Mouse (Mus musculus) midbrain, embryonic 12.5 days (tissue): Measurements from ENCODE around the gene Cutal. TPM values are rescaled to one million over a fixed set of nuclear protein-coding genes. Genes with fewer than 3 reads are reported as not detected.
A peak's percentile ranks its signal among the peaks of the same experiment; 100 is the strongest.
"Not testable (repeated sequence)": the region's sequence is repeated elsewhere in the genome, so short reads cannot be mapped to it uniquely, and the experiment has no call there.

Source experiments
- ATAC-seq: fragments of 200-750 bp; cut with Nextera tagmentation; 2 replicates; pipeline ENCODE4 v1.8.0; 2017; ENCODE audit warnings: low read depth, moderate TSS enrichment, moderate library complexity; ENCODE audit not compliant: low FRiP score
- H3K27ac ChIP-seq: fragments of 300-500 bp; sonication (generic); replicated peaks from 2 replicates; pipeline ENCODE4 v1.5.1; 2016; ENCODE audit warnings: mild to moderate bottlenecking
- H3K27me3 ChIP-seq: fragments of 300-500 bp; sonication (generic); 2 replicates; pipeline ENCODE4 v1.6.1; 2016; ENCODE audit warnings: mild to moderate bottlenecking
- H3K36me3 ChIP-seq: fragments of 300-500 bp; sonication (generic); 2 replicates; pipeline ENCODE4 v1.6.1; 2016
- H3K4me1 ChIP-seq: fragments of 300-500 bp; sonication (generic); 2 replicates; pipeline ENCODE4 v1.6.1; 2016
- H3K4me2 ChIP-seq: fragments of 300-500 bp; sonication (generic); replicated peaks from 2 replicates; pipeline ENCODE4 v1.6.1; 2016; ENCODE audit warnings: mild to moderate bottlenecking, moderate library complexity
- H3K4me3 ChIP-seq: fragments of 300-500 bp; sonication (generic); 2 replicates; pipeline ENCODE4 v1.5.1; 2016; ENCODE audit warnings: mild to moderate bottlenecking
- H3K9ac ChIP-seq: fragments of 300-500 bp; sonication (generic); replicated peaks from 2 replicates; pipeline ENCODE4 v1.6.1; 2016; ENCODE audit warnings: mild to moderate bottlenecking, moderate library complexity
- H3K9me3 ChIP-seq: fragments of 300-500 bp; sonication (generic); 2 replicates; pipeline ENCODE4 v1.6.1; 2016; ENCODE audit warnings: mild to moderate bottlenecking
- WGBS: fragments of 180-500 bp; shearing (Covaris S2); methylation state at CpG from one replicate; pipeline ENCODE4 v1.1.7; 2016; 5-methylcytosine and 5-hydroxymethylcytosine counted together
- polyA plus RNA-seq: library from polyadenylated mRNA; unstranded; fragments of >200 nt; fragmentation: Nextera tagmentation; extraction: Ambion mirVana; gene quantifications from 2 replicates; pipeline ENCODE4 v1.2.1, GENCODE M21; 2016

Gene Cutal
- 0.28 TPM in 1 of 2 replicates, not detected in the other for polyA plus RNA-seq

- Histone ChIP-seq H3K27ac (no peak within 1 kb of the TSS), H3K9me3 (no peaks in the 10 kb centered on the region), H3K4me3 (no peak within 1 kb of the TSS), H3K4me1 (peaks cover 13% of the 10 kb centered on the region), H3K27me3 (peaks cover 43% of the 10 kb centered on the region), H3K9ac (peak within 1 kb of the TSS; percentile 20; the same call in 1 of the 2 replicates), H3K36me3 (no peaks in the 10 kb centered on the region), H3K4me2 (peak within 1 kb of the TSS; percentile 32)
- no peak for ATAC-seq
- WGBS, result 1% methylated on average over 14 of the region's 14 CpGs
These were observed at the start of gene Cutal for GRCm38 (mm10) chr2:34874271-34874670. Cutal (plus strand) TSS chr2:34874396.

- under 1% methylated on average over 52 of the region's 57 CpGs for WGBS
These were observed 48.3 kb upstream of the Cutal start, which contains the start of gene Fbxw2 for GRCm38 (mm10) chr2:34825827-34826459. Fbxw2 (minus strand) TSS chr2:34826311.

GRCm38 (mm10) chr2:34826460-34827231 lies 47.5 kb upstream of the Cutal start:
- Histone ChIP-seq H3K36me3 (peaks cover 8% of the 10 kb centered on the region; the same call in 1 of the 2 replicates), H3K27ac (peak overlapping the region; percentile 84), H3K4me1 (peaks cover 23% of the 10 kb centered on the region), H3K9ac (peak overlapping the region; percentile 92), H3K27me3 (peaks cover 10% of the 10 kb centered on the region), H3K4me2 (peak overlapping the region; percentile 84), H3K9me3 (no peaks in the 10 kb centered on the region), H3K4me3 (peak overlapping the region; percentile 96)
- WGBS, result 35% methylated on average over 20 of the region's 21 CpGs
- 0 out of 2 replicates have a peak, but pooled peaks have one; percentile 16 for ATAC-seq

More at GRCm38 (mm10) chr2:34825827-34826459, 48.3 kb upstream of the Cutal start, which contains the start of gene Fbxw2:
- peaks cover 10% of the 10 kb centered on the region for H3K27me3 ChIP-seq
- peak within 1 kb of the TSS; percentile 96 for H3K4me3 ChIP-seq
- no peaks in the 10 kb centered on the region for H3K9me3 ChIP-seq
- H3K4me2 ChIP-seq, result peak within 1 kb of the TSS; percentile 84
- H3K27ac ChIP-seq, result peak within 1 kb of the TSS; percentile 84
- H3K36me3 ChIP-seq, result peaks cover 8% of the 10 kb centered on the region; the same call in 1 of the 2 replicates
- peak; percentile 97 for ATAC-seq
- H3K4me1 ChIP-seq, result peaks cover 23% of the 10 kb centered on the region
- peak within 1 kb of the TSS; percentile 92 for H3K9ac ChIP-seq

GRCm38 (mm10) chr2:34827591-34827990 lies 46.6 kb upstream of the Cutal start:
- no peaks in the 10 kb centered on the region for H3K9me3 ChIP-seq
- ATAC-seq, result no peak
- peaks cover 2% of the 10 kb centered on the region; the same call in 1 of the 2 replicates for H3K36me3 ChIP-seq
- H3K4me1 ChIP-seq, result peaks cover 23% of the 10 kb centered on the region
- H3K4me2 ChIP-seq, result no peak overlapping the region
- no peak overlapping the region for H3K27ac ChIP-seq
- peaks cover 10% of the 10 kb centered on the region for H3K27me3 ChIP-seq
- no peak overlapping the region for H3K9ac ChIP-seq
- 94% methylated on average over 4 of the region's 4 CpGs for WGBS
- no peak overlapping the region for H3K4me3 ChIP-seq

GRCm38 (mm10) chr2:34828026-34828425 lies 46.2 kb upstream of the Cutal start:
- Histone ChIP-seq H3K36me3 (no peaks in the 10 kb centered on the region), H3K9ac (no peak overlapping the region), H3K27me3 (peaks cover 10% of the 10 kb centered on the region), H3K4me1 (peaks cover 23% of the 10 kb centered on the region), H3K4me3 (no peak overlapping the region), H3K4me2 (no peak overlapping the region), H3K27ac (no peak overlapping the region), H3K9me3 (no peaks in the 10 kb centered on the region)
- 88% methylated on average over 1 of the region's 1 CpGs for WGBS
- no peak for ATAC-seq

- peaks cover 10% of the 10 kb centered on the region for H3K27me3 ChIP-seq
- H3K4me1 ChIP-seq, H3K36me3 ChIP-seq, H3K27ac ChIP-seq, H3K4me3 ChIP-seq, H3K9me3 ChIP-seq, H3K4me2 ChIP-seq, ATAC-seq, H3K9ac ChIP-seq: not testable (repeated sequence)
- 96% methylated on average over 17 of the region's 17 CpGs for WGBS
These were observed 44.1 kb upstream of the Cutal start for GRCm38 (mm10) chr2:34830066-34830465.

- not testable (repeated sequence) for H3K27ac ChIP-seq, H3K27me3 ChIP-seq, H3K36me3 ChIP-seq, H3K4me1 ChIP-seq, H3K4me2 ChIP-seq, H3K4me3 ChIP-seq, H3K9me3 ChIP-seq, H3K9ac ChIP-seq, ATAC-seq
- 74% methylated on average over 11 of the region's 11 CpGs for WGBS
These were observed 41.3 kb upstream of the Cutal start, which contains the start of gene Gm34653 for GRCm38 (mm10) chr2:34832766-34833457. Gm34653 (plus strand) TSS chr2:34833007.

- Histone ChIP-seq H3K4me2 (no peak overlapping the region), H3K27me3 (no peaks in the 10 kb centered on the region), H3K9ac (no peak overlapping the region), H3K36me3 (no peaks in the 10 kb centered on the region), H3K27ac (no peak overlapping the region), H3K9me3 (no peaks in the 10 kb centered on the region), H3K4me3 (no peak overlapping the region), H3K4me1 (no peaks in the 10 kb centered on the region; the same call in 1 of the 2 replicates)
- no peak for ATAC-seq
- WGBS, result 89% methylated on average over 17 of the region's 17 CpGs
These were observed 40.6 kb upstream of the Cutal start for GRCm38 (mm10) chr2:34833624-34834023.

- H3K27ac ChIP-seq, result no peak overlapping the region
- H3K4me3 ChIP-seq, result no peak overlapping the region
- no peaks in the 10 kb centered on the region for H3K9me3 ChIP-seq
- no peaks in the 10 kb centered on the region for H3K27me3 ChIP-seq
- H3K4me2 ChIP-seq, result no peak overlapping the region
- no peaks in the 10 kb centered on the region for H3K36me3 ChIP-seq
- H3K9ac ChIP-seq, result no peak overlapping the region
- no peak for ATAC-seq
- no peaks in the 10 kb centered on the region; the same call in 1 of the 2 replicates for H3K4me1 ChIP-seq
- WGBS, result 79% methylated on average over 3 of the region's 3 CpGs
These were observed 38.5 kb upstream of the Cutal start for GRCm38 (mm10) chr2:34835669-34836068.

GRCm38 (mm10) chr2:34840143-34840542 lies 34.1 kb upstream of the Cutal start:
- not testable (repeated sequence) for ATAC-seq, H3K9me3 ChIP-seq, H3K4me2 ChIP-seq, H3K4me3 ChIP-seq, H3K27me3 ChIP-seq, H3K9ac ChIP-seq, H3K27ac ChIP-seq, H3K4me1 ChIP-seq, H3K36me3 ChIP-seq
- 83% methylated on average over 5 of the region's 5 CpGs for WGBS

GRCm38 (mm10) chr2:34841706-34842105 lies 32.5 kb upstream of the Cutal start:
- H3K9ac ChIP-seq, result no peak overlapping the region
- no peak overlapping the region for H3K4me2 ChIP-seq
- H3K36me3 ChIP-seq, result no peaks in the 10 kb centered on the region
- no peaks in the 10 kb centered on the region; the same call in 1 of the 2 replicates for H3K4me1 ChIP-seq
- H3K9me3 ChIP-seq, result no peaks in the 10 kb centered on the region
- 91% methylated on average over 8 of the region's 8 CpGs for WGBS
- no peak overlapping the region for H3K4me3 ChIP-seq
- no peak for ATAC-seq
- no peak overlapping the region for H3K27ac ChIP-seq
- no peaks in the 10 kb centered on the region for H3K27me3 ChIP-seq
